Mouse (Mus musculus) hindbrain, embryonic 12.5 days (tissue): ENCODE results near the gene Pfas. TPM values are rescaled to one million over a fixed set of nuclear protein-coding genes. Genes with fewer than 3 reads are reported as not detected.
A peak's percentile ranks its signal among the peaks of the same experiment; 100 is the strongest.
"Not testable (repeated sequence)": the region's sequence is repeated elsewhere in the genome, so short reads cannot be mapped to it uniquely, and the experiment has no call there.

Experiments
- ATAC-seq: fragments of 200-750 bp; cut with Nextera tagmentation; 2 replicates; pipeline ENCODE4 v1.8.0; 2017; ENCODE audit warnings: moderate TSS enrichment; ENCODE audit not compliant: low FRiP score
- H3K27ac ChIP-seq: fragments of 300-500 bp; sonication (generic); 2 replicates; pipeline ENCODE4 v1.5.1; 2016; ENCODE audit warnings: mild to moderate bottlenecking
- H3K27me3 ChIP-seq: fragments of 300-500 bp; sonication (generic); 2 replicates; pipeline ENCODE4 v1.6.1; 2016; ENCODE audit warnings: mild to moderate bottlenecking
- H3K36me3 ChIP-seq: fragments of 300-500 bp; sonication (generic); 2 replicates; pipeline ENCODE4 v1.6.1; 2016; ENCODE audit warnings: mild to moderate bottlenecking
- H3K4me1 ChIP-seq: fragments of 300-500 bp; sonication (generic); 2 replicates; pipeline ENCODE4 v1.6.1; 2016
- H3K4me2 ChIP-seq: fragments of 300-500 bp; sonication (generic); replicated peaks from 2 replicates; pipeline ENCODE4 v1.6.1; 2016; ENCODE audit warnings: mild to moderate bottlenecking
- H3K4me3 ChIP-seq: fragments of 300-500 bp; sonication (generic); 2 replicates; pipeline ENCODE4 v1.5.1; 2016; ENCODE audit warnings: mild to moderate bottlenecking
- H3K9ac ChIP-seq: fragments of 300-500 bp; sonication (generic); 2 replicates; pipeline ENCODE4 v1.6.1; 2016; ENCODE audit warnings: mild to moderate bottlenecking, moderate library complexity
- H3K9me3 ChIP-seq: fragments of 300-500 bp; sonication (generic); replicated peaks from 2 replicates; pipeline ENCODE4 v1.6.1; 2016; ENCODE audit warnings: mild to moderate bottlenecking
- WGBS: fragments of 180-500 bp; shearing (Covaris S2); methylation state at CpG from one replicate; pipeline ENCODE4 v1.1.7; 2016; 5-methylcytosine and 5-hydroxymethylcytosine counted together
- polyA plus RNA-seq: library from polyadenylated mRNA; unstranded; fragments of >200 nt; fragmentation: Nextera tagmentation; extraction: Ambion mirVana; gene quantifications from 2 replicates; pipeline ENCODE4 v1.2.1, GENCODE M21; 2016

Gene Pfas
- polyA plus RNA-seq, 1 experiment from 2014 or later = 31.0 TPM

DNA sequence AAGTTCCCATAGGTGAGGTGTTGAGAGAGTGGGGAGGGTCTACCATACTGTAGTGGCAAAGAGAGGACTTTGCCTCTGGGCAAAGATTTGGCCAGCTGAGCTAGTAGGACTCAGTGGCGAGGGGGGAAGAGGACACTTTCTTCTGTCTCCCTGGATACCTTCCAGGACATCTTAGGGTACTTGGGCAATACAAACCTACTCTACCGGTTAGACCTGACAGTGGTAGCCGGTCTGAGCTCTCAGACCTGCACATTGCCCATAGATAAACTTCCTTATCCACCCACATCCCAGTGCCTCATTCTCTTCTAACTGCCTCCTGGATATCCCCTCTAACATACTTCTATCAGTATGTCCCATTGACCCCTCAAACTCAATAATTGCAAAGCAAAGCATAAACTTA is 27.3 kb downstream of the Pfas start:
- H3K9ac ChIP-seq = no peak overlapping the region
- no peaks in the 10 kb centered on the region for H3K4me1 ChIP-seq
- 78% methylated on average over 3 of the region's 3 CpGs for WGBS
- H3K4me3 ChIP-seq = no peak overlapping the region
- 0 out of 2 replicates have a peak, but pooled peaks cover under 1% of the 10 kb centered on the region for H3K27me3 ChIP-seq
- no peak for ATAC-seq
- no peak overlapping the region for H3K4me2 ChIP-seq
- H3K9me3 ChIP-seq = no peaks in the 10 kb centered on the region
- H3K36me3 ChIP-seq = no peaks in the 10 kb centered on the region
- no peak overlapping the region for H3K27ac ChIP-seq

DNA sequence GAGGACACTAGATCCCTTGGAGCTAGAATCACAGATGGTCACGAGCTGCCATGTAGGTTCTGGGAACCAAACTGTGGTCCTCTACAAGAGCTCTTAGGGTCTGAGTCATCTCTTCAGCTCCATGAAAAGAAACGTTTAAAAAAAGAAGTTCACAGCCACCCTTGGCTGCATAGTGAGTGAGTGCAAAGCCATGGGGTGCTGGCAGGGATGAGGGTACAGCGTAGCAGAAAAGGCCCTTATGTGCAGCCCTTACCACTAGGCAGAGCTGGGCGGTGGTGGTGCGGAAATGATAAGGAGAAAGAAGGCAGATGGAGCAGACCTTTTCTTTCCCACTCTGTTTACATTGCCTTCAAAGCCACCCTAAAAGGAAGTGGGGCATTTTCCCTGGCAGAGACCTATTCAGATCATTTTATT is 28.9 kb downstream of the Pfas start:
- H3K27me3 ChIP-seq = 0 out of 2 replicates have a peak, but pooled peaks cover 12% of the 10 kb centered on the region
- 59% methylated on average over 5 of the region's 5 CpGs for WGBS
- no peak overlapping the region for H3K9ac ChIP-seq
- no peak for ATAC-seq
- H3K4me3 ChIP-seq = no peak overlapping the region
- no peaks in the 10 kb centered on the region for H3K4me1 ChIP-seq
- H3K36me3 ChIP-seq = no peaks in the 10 kb centered on the region
- no peaks in the 10 kb centered on the region for H3K9me3 ChIP-seq
- no peak overlapping the region for H3K4me2 ChIP-seq
- H3K27ac ChIP-seq = no peak overlapping the region

DNA sequence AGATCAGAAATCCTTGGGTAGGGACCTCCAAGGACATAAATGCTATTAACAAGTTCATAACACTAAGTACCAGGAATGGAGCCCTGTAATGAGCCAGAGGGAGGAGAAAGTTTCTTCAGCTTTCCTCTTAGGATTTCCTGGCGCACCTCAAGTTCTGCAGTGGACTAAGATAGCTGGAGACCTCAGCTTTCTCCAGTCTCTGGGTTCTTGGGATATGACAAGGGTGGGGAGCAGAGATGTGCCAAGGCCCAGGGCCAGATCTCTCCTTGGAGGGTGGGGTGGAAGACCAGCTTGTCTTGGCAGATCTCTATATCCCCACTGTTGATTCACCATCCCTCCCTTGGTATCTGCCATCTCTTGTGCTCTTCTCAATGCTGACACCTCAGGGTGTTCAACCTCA is 32.7 kb downstream of the Pfas start:
- WGBS = 88% methylated on average over 1 of the region's 1 CpGs
- no peaks in the 10 kb centered on the region for H3K9me3 ChIP-seq

DNA sequence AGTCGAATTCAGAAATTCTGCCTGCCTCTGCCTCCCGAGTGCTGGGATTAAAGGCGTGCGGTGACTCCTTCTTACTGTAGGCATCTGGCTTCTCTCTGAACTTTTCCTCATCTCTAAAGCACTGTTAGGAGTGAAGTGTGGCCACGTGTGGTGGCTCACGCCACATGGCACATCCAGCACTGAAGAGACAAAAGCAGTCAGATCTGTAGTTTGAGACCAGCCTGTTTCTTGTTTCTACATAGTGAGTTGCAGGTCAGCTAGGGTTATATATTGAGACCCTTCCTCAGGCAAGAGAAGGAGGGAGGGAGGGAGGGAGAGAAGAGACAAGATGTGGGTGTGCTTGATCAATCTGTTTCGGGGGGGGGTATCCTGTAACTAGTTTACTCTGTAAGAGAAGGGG is 33.2 kb downstream of the Pfas start, which contains the start of gene Rangrf:
Rangrf (minus strand) TSS at position 101 of the 400 bp plus-strand sequence.
- Histone ChIP-seq H3K36me3 (0 out of 2 replicates have a peak, but pooled peaks cover 2% of the 10 kb centered on the region), H3K9me3 (no peaks in the 10 kb centered on the region), H3K9ac (peak within 1 kb of the TSS; percentile 43; the same call in 1 of the 2 replicates), H3K27me3 (0 out of 2 replicates have a peak, but pooled peaks cover 12% of the 10 kb centered on the region), H3K4me2 (peak within 1 kb of the TSS; percentile 66), H3K27ac (no peak within 1 kb of the TSS), H3K4me3 (peak within 1 kb of the TSS; percentile 46), H3K4me1 (peaks cover 9% of the 10 kb centered on the region)
- WGBS = 85% methylated on average over 7 of the region's 7 CpGs
- no peak for ATAC-seq

More for the DNA sequence above, 32.7 kb downstream of the Pfas start:
- Histone ChIP-seq H3K4me3 (no peak overlapping the region), H3K27ac (no peak overlapping the region), H3K36me3 (0 out of 2 replicates have a peak, but pooled peaks cover 2% of the 10 kb centered on the region), H3K4me1 (peaks cover 9% of the 10 kb centered on the region), H3K27me3 (0 out of 2 replicates have a peak, but pooled peaks cover 12% of the 10 kb centered on the region), H3K4me2 (no peak overlapping the region), H3K9ac (no peak overlapping the region)
- no peak for ATAC-seq

DNA sequence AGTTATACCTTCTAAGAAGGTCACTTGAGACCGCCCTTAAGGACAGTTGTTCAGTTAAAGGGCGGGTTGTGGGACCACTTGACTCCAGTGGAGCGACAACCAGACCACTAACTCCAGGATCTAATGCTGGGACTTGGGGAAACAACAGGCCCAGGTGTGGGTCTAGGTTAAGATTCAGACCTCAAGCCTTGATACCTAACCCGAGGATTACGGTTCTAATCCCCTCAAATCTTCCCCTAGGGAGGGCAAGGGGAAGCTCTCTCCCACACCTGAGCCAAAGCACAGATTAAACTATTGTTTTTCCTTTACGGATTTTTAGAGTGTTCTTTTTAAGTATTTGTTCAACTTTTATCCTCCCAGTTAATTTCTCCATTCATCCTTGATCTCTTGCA is 34.2 kb downstream of the Pfas start:
- Histone ChIP-seq H3K4me2 (peak overlapping the region; percentile 66), H3K9ac (peak overlapping the region; percentile 43; the same call in 1 of the 2 replicates), H3K36me3 (0 out of 2 replicates have a peak, but pooled peaks cover 2% of the 10 kb centered on the region), H3K27me3 (0 out of 2 replicates have a peak, but pooled peaks cover 12% of the 10 kb centered on the region), H3K4me1 (peaks cover 9% of the 10 kb centered on the region), H3K27ac (no peak overlapping the region), H3K9me3 (no peaks in the 10 kb centered on the region), H3K4me3 (peak overlapping the region; percentile 46)
- 31% methylated on average over 6 of the region's 6 CpGs for WGBS
- ATAC-seq = 0 out of 2 replicates have a peak, but pooled peaks have one; percentile 4

DNA sequence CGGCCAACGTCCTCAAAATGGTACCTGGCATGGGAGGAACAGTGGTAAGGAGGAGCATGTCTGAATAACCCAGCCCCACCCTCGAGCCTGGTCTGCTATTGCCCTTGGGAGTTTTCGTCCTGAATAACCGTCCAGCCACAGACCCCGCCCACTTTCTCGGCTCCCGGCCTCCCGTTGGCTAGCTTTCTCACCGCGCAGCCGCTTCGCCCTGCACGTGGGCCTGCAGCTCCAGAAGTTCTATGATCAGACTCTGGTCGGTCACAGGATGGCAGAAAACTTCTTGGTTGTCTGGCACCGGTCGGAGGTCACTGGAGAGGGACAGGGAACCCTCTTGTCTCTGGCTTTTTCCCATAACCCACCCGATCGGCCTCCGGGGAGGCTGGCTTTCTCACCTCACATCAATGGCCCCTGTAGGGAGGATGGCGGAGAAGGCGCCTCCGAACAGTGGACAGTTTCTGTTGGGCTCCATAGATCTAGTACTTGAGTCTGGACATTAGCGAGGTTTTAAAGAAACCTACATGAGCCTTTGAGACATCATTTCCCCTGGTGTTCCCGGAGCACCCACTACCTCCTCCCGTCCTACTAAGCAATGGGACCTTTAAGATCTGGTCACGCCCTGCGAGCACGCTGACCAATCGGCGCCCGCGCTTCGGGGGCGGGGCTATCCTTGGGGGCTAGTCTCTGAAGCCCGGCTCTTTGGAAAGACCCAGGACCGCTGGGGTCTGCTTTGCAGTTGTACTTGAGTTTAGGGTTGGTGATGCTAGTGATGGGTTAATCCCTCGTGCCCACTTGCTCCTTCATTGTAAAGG is 34.8 kb downstream of the Pfas start:
- H3K4me3 ChIP-seq = peak overlapping the region; percentile 46
- not testable (repeated sequence) for H3K27ac ChIP-seq, H3K9me3 ChIP-seq, H3K36me3 ChIP-seq
- 0 out of 2 replicates have a peak, but pooled peaks cover 15% of the 10 kb centered on the region for H3K27me3 ChIP-seq
- H3K4me1 ChIP-seq = peaks cover 12% of the 10 kb centered on the region
- H3K9ac ChIP-seq = peak overlapping the region; percentile 43
- peak overlapping the region; percentile 66 for H3K4me2 ChIP-seq
- peak; percentile 89 for ATAC-seq
- under 1% methylated on average over 38 of the region's 38 CpGs for WGBS

DNA sequence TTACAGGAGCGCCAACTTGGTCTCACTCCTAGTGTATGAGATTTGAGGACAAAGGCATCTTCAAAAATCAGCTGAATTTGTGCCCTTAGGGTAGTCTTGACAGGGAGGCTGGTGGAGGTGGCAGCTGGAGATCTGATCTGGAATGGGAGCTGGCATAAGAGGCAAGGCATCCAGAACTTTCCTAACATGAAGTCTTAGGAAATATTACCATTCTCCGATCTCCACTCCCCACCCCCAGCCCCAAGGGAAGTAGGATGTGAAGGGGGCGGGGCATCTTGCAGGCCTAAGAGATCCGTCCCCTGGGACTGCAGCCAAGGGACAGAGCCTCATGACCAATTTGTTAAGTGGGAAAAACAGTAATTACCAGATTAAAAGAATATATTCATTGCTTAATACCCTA is 38.0 kb downstream of the Pfas start:
- Histone ChIP-seq H3K4me2 (no peak overlapping the region), H3K4me3 (no peak overlapping the region), H3K9me3 (no peaks in the 10 kb centered on the region), H3K36me3 (0 out of 2 replicates have a peak, but pooled peaks cover 2% of the 10 kb centered on the region), H3K9ac (no peak overlapping the region), H3K27me3 (0 out of 2 replicates have a peak, but pooled peaks cover 7% of the 10 kb centered on the region), H3K27ac (no peak overlapping the region), H3K4me1 (peaks cover 18% of the 10 kb centered on the region)
- WGBS = 83% methylated on average over 4 of the region's 4 CpGs
- no peak for ATAC-seq

DNA sequence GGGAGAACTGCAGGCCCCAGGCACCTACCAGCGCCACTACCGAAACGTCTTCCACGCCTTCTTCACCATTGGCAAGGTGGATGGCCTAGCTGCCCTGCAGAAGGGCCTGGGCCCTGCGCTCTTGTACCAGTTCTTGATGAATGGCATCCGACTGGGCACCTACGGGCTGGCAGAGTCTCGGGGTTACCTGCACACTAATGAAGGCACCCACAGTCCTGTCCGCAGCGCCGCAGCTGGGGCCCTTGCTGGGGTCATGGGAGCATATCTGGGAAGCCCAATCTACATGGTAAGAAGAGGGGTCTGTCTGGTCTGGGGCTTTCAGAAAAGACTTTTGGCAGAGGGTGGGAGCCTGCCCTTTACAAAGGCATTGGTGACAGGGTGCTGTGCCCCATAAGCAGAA is 39.5 kb downstream of the Pfas start:
- Histone ChIP-seq H3K4me1 (peaks cover 14% of the 10 kb centered on the region), H3K36me3 (0 out of 2 replicates have a peak, but pooled peaks cover 2% of the 10 kb centered on the region), H3K4me2 (peak overlapping the region; percentile 84; the same call in 1 of the 2 replicates), H3K9ac (no peak overlapping the region), H3K27me3 (0 out of 2 replicates have a peak, but pooled peaks cover 3% of the 10 kb centered on the region), H3K9me3 (no peaks in the 10 kb centered on the region), H3K27ac (no peak overlapping the region), H3K4me3 (peak overlapping the region; percentile 57; the same call in 1 of the 2 replicates)
- WGBS = 87% methylated on average over 11 of the region's 11 CpGs
- no peak for ATAC-seq

DNA sequence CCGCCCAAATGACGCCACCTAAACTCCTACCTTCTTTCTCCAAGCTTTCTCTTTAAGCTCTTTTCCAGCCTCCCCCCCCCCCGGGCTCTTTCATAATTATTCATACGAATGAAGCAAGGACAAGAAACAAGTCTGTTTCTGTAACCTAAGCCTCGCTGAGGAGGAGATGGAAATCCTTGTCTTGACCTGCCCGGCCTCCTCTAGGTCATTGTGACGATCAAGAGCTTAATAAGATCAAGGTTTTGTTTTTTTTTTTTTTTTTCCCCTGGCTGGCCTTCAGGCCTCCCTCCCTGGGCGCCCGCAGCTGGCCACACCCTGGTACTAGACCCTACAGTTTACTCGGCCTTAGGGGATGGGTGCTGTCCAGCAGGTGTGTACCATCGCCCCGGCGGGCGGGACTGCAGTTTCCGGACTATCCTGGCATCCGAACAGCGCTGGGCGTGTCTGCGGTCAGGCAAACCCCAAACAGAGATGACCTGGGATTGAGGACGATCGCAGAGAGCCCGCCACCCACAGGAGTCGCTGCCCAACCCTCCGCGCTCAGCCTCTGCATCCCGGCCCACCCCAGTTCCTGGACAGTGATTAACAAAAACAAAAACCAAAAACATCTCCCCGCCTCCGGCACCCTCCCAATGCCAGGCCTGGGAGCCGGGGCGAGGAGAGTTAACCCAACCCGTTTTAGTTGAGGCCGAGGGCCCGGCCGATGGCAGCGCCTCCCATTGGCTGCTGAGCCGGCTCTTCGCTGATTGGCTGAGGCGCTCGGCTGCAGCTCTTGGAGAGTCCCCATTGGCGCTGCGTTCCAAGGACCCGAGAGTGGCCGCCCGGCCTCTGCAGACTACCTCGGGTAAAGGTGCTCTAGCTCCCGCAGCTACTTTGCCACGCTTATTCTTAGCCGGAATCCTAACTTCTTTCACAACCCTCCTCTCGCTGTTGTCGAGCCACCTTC is 40.6 kb downstream of the Pfas start, which contains the start of gene Slc25a35:
Slc25a35 (plus strand) TSS at position 795 of the 946 bp plus-strand sequence.
- Histone ChIP-seq H3K27ac (peak within 1 kb of the TSS; percentile 67), H3K4me1 (peaks cover 9% of the 10 kb centered on the region), H3K9ac (peak within 1 kb of the TSS; percentile 72), H3K4me3 (peak within 1 kb of the TSS; percentile 57), H3K4me2 (peak within 1 kb of the TSS; percentile 84), H3K36me3 (0 out of 2 replicates have a peak, but pooled peaks cover 2% of the 10 kb centered on the region), H3K9me3 (no peaks in the 10 kb centered on the region), H3K27me3 (0 out of 2 replicates have a peak, but pooled peaks cover 3% of the 10 kb centered on the region)
- peak; percentile 94 for ATAC-seq
- WGBS = under 1% methylated on average over 50 of the region's 50 CpGs

DNA sequence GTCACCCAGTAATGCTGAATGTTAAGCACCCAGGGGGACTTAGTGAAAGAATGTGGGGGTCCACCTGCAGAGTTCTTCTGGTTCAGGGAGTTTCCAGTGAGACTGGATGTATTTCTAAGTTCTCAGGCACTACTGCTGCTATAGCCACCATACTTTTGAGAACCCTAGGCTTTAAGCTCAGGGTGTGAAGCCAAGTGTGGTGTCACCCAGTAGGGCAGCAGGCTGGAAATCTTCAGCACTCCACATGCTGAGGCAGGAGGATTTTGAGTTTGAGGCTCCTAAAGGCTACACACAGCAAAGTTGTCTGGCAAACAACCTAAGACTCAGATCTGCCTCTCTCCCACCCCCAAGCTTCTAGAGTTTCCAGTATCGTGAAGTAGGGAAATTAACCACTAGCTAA is 41.7 kb downstream of the Pfas start:
- Histone ChIP-seq H3K27ac (no peak overlapping the region), H3K9ac (no peak overlapping the region), H3K4me1 (peaks cover 9% of the 10 kb centered on the region), H3K27me3 (0 out of 2 replicates have a peak, but pooled peaks cover 3% of the 10 kb centered on the region), H3K36me3 (0 out of 2 replicates have a peak, but pooled peaks cover 2% of the 10 kb centered on the region), H3K4me3 (no peak overlapping the region), H3K9me3 (no peaks in the 10 kb centered on the region), H3K4me2 (no peak overlapping the region)
- WGBS = 66% methylated on average over 1 of the region's 1 CpGs
- ATAC-seq = no peak

DNA sequence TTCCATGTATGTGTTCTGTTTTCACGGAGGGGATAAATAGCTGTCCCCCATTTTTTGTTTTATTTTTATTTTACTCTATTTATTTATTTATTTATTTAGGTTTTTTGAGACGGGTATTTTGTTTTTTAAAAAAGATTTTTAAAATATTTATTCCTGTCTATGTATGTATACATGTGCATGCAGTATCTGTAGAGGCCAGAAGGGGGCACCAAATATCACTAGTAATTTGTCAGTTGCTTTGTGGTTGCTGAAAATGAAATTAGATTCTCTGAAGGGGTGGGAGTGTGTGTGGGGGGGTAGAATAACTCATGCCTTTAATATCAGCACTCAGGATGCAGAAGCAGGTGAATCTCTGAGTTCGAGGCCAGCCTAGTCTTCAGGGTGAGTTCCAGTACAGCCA is 42.4 kb downstream of the Pfas start:
- H3K4me2 ChIP-seq = no peak overlapping the region
- no peak for ATAC-seq
- no peak overlapping the region for H3K27ac ChIP-seq
- no peak overlapping the region for H3K4me3 ChIP-seq
- 0 out of 2 replicates have a peak, but pooled peaks cover 3% of the 10 kb centered on the region for H3K27me3 ChIP-seq
- 31% methylated on average over 3 of the region's 3 CpGs for WGBS
- peaks cover 9% of the 10 kb centered on the region for H3K4me1 ChIP-seq
- no peaks in the 10 kb centered on the region for H3K36me3 ChIP-seq
- H3K9me3 ChIP-seq = no peaks in the 10 kb centered on the region
- no peak overlapping the region for H3K9ac ChIP-seq
